Mouse (Mus musculus): ENCODE measurements at regions not wholly inside any gene's neighbourhood (a gene's known extent, or its start where the extent isn't known, plus 50 kb on each side); places are given as distances from the start of the nearest gene placed in this dataset.

DNA sequence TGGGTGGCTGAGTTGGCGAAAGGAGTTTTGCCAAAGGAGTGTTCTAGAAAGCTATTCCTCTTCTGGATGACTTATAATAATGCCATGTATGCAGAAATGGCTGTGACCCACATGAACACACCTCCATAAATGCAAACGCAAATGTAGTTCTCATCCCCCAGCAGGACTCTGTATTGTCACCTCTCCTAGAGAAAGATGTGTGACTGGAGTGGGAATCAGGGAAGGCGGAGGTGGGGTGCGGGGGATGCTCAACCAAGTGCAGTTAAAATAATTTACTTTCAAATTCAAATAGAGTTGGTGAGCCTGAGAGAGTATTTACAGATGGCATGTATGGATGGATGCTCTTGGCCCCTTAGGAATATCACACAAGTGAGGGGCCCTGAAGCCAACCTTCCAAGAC, 55.7 kb upstream of the Atp1a1 start:
- TF ChIP-seq POLR2A (IDR thresholded peaks at IDR 0.05; ENCODE audit: insufficient read depth, low read length) (no peak), EP300 (IDR thresholded peaks at IDR 0.05; ENCODE audit: insufficient read depth, low read depth, low read length) (no peak)

All from ES-Bruce4 (cell line).